Mouse (Mus musculus): ENCODE results near the gene Htra3. TPM values are rescaled to one million over a fixed set of nuclear protein-coding genes. Genes with fewer than 3 reads are reported as not detected.

Gene Htra3
- polyA plus RNA-seq, 1 experiment from 2014 or later: 4.7 TPM

DNA sequence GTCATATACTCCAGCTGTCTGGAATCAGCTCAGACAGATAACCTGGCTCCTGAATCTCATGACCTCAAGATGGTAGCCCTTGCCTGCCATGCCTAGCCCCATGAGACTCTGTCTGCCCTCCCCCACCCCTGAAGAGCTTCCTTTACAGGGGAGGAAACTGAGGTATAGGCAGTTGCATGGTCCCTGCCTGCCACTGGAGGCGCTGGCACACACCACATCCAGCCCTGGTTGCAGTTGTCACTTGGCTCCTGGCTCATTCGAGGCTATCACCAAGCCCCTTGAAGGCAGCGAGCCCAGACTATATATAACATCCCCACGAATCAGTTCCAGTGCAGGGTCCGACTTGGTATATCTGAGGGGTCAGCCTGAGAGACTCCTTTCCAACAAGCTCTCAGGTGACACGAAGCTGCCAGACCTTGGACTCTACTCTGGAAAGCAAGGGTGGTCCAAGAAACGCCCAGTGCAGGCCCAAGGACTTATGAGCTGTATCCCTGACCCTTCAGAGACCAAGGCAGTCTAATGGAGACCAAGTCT is 52.2 kb downstream of the Htra3 start:
- WGBS: 69% methylated on average over 7 of the region's 7 CpGs
- Histone ChIP-seq H3K4me3 (ENCODE audit: low read depth, low read length) (no peak overlapping the region), H3K4me2 (replicated peaks; ENCODE audit: low read depth, low read length) (no peak overlapping the region), H3K9me3 (ENCODE audit: control insufficient read depth, low read length) (no peaks in the 10 kb centered on the region), H3K36me3 (ENCODE audit: control insufficient read depth, insufficient read depth, low read length) (no peaks in the 10 kb centered on the region), H3K4me1 (replicated peaks; ENCODE audit: control insufficient read depth, insufficient read depth, low read length) (no peaks in the 10 kb centered on the region), H3K27ac (ENCODE audit: low read depth, low read length) (no peak overlapping the region), H3K9ac (ENCODE audit: low read depth, low read length) (no peak overlapping the region), H3K27me3 (ENCODE audit: control insufficient read depth, insufficient read depth, low read length) (no peaks in the 10 kb centered on the region)
- DNase-seq (ENCODE audit: low spot score) (no peak), ATAC-seq (ENCODE audit: low FRiP score) (no peak)

- Histone ChIP-seq H3K4me3 (ENCODE audit: low read depth, low read length) (no peak overlapping the region), H3K27me3 (ENCODE audit: control insufficient read depth, insufficient read depth, low read length) (no peaks in the 10 kb centered on the region), H3K9me3 (ENCODE audit: control insufficient read depth, low read length) (no peaks in the 10 kb centered on the region), H3K36me3 (ENCODE audit: control insufficient read depth, insufficient read depth, low read length) (no peaks in the 10 kb centered on the region), H3K27ac (ENCODE audit: low read depth, low read length) (no peak overlapping the region), H3K9ac (ENCODE audit: low read depth, low read length) (no peak overlapping the region), H3K4me1 (replicated peaks; ENCODE audit: control insufficient read depth, insufficient read depth, low read length) (no peaks in the 10 kb centered on the region), H3K4me2 (replicated peaks; ENCODE audit: low read depth, low read length) (no peak overlapping the region)
- DNase-seq (ENCODE audit: low spot score): no peak
- 94% methylated on average over 2 of the region's 2 CpGs for WGBS
- no peak for ATAC-seq (ENCODE audit: low FRiP score)
Measured at GRCm38 (mm10) chr5:35626408-35626807, 53.2 kb downstream of the Htra3 start.

DNA sequence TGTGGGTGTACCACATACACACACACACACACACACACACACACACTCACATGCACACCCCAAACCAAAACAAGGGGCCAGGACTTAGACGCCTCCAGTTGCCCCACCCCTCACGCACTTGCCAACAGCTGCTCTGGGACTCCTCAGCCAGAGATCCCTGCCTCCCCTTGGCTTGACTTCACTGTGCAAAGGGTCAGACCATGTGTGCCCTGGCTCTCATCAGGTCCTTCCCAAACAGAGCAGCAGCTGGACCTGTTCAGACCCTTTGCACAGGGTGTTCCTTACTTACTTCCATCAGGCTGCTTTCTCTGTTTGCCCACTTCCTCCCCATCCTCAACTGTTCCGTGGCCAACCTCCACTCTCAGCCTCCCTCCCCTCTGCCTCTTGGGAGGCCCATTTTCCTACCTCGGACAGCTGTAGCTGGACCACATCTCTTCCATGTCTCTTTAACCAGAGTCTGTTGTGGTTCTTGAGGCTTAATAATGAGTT is 54.8 kb downstream of the Htra3 start:
- DNase-seq (ENCODE audit: low spot score): no peak
- no peak overlapping the region for H3K4me3 ChIP-seq (ENCODE audit: low read depth, low read length)
- no peak for ATAC-seq (ENCODE audit: low FRiP score)
- no peaks in the 10 kb centered on the region for H3K27me3 ChIP-seq (ENCODE audit: control insufficient read depth, insufficient read depth, low read length)
- H3K27ac ChIP-seq (ENCODE audit: low read depth, low read length): no peak overlapping the region
- H3K36me3 ChIP-seq (ENCODE audit: control insufficient read depth, insufficient read depth, low read length): no peaks in the 10 kb centered on the region
- H3K9me3 ChIP-seq (ENCODE audit: control insufficient read depth, low read length): no peaks in the 10 kb centered on the region
- H3K4me1 ChIP-seq (replicated peaks; ENCODE audit: control insufficient read depth, insufficient read depth, low read length): 0 out of 2 replicates have a peak, but pooled peaks cover 2% of the 10 kb centered on the region
- H3K9ac ChIP-seq (ENCODE audit: low read depth, low read length): no peak overlapping the region
- H3K4me2 ChIP-seq (replicated peaks; ENCODE audit: low read depth, low read length): no peak overlapping the region
- WGBS: 70% methylated on average over 3 of the region's 4 CpGs

DNA sequence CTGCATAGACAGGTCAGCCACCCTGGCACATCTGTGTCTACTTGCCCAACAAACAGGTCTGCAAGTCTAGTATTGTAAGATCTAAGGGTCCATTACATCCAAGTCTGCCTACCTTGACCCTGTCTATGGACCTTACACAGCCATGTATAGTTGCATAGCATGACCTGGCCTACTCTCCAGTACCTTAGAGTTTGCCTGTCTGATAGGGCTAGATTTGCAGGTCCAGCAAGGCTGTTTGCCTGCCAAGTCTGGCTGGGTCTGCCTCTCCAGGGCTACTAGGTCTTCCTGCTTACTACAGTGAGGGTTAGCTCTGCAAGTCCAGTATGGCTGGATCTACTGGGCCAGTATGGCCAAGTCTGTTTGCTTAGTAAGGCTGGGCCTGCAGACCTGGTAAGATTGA is 55.8 kb downstream of the Htra3 start:
- ATAC-seq (ENCODE audit: low FRiP score): no peak
- Histone ChIP-seq H3K9me3 (ENCODE audit: control insufficient read depth, low read length) (no peaks in the 10 kb centered on the region), H3K9ac (ENCODE audit: low read depth, low read length) (no peak overlapping the region), H3K36me3 (ENCODE audit: control insufficient read depth, insufficient read depth, low read length) (no peaks in the 10 kb centered on the region), H3K27me3 (ENCODE audit: control insufficient read depth, insufficient read depth, low read length) (no peaks in the 10 kb centered on the region), H3K4me1 (replicated peaks; ENCODE audit: control insufficient read depth, insufficient read depth, low read length) (0 out of 2 replicates have a peak, but pooled peaks cover 2% of the 10 kb centered on the region), H3K27ac (ENCODE audit: low read depth, low read length) (no peak overlapping the region), H3K4me3 (ENCODE audit: low read depth, low read length) (no peak overlapping the region), H3K4me2 (replicated peaks; ENCODE audit: low read depth, low read length) (no peak overlapping the region)
- DNase-seq (ENCODE audit: low spot score): no peak

GRCm38 (mm10) chr5:35621114-35621513 is 58.5 kb downstream of the Htra3 start:
- WGBS: 38% methylated on average over 4 of the region's 4 CpGs
- no peak for ATAC-seq (ENCODE audit: low FRiP score)
- H3K4me2 ChIP-seq (replicated peaks; ENCODE audit: low read depth, low read length): no peak overlapping the region
- H3K27ac ChIP-seq (ENCODE audit: low read depth, low read length): no peak overlapping the region
- no peaks in the 10 kb centered on the region for H3K27me3 ChIP-seq (ENCODE audit: control insufficient read depth, insufficient read depth, low read length)
- H3K9me3 ChIP-seq (ENCODE audit: control insufficient read depth, low read length): no peaks in the 10 kb centered on the region
- 0 out of 2 replicates have a peak, but pooled peaks cover 2% of the 10 kb centered on the region for H3K4me1 ChIP-seq (replicated peaks; ENCODE audit: control insufficient read depth, insufficient read depth, low read length)
- peak; percentile 10 for DNase-seq (ENCODE audit: low spot score)
- H3K9ac ChIP-seq (ENCODE audit: low read depth, low read length): no peak overlapping the region
- no peaks in the 10 kb centered on the region for H3K36me3 ChIP-seq (ENCODE audit: control insufficient read depth, insufficient read depth, low read length)
- no peak overlapping the region for H3K4me3 ChIP-seq (ENCODE audit: low read depth, low read length)

GRCm38 (mm10) chr5:35616943-35617342 is 62.6 kb downstream of the Htra3 start:
- Histone ChIP-seq H3K4me3 (ENCODE audit: low read depth, low read length) (no peak overlapping the region), H3K27ac (ENCODE audit: low read depth, low read length) (no peak overlapping the region), H3K36me3 (ENCODE audit: control insufficient read depth, insufficient read depth, low read length) (no peaks in the 10 kb centered on the region), H3K9ac (ENCODE audit: low read depth, low read length) (no peak overlapping the region), H3K27me3 (ENCODE audit: control insufficient read depth, insufficient read depth, low read length) (no peaks in the 10 kb centered on the region), H3K4me2 (replicated peaks; ENCODE audit: low read depth, low read length) (no peak overlapping the region), H3K4me1 (replicated peaks; ENCODE audit: control insufficient read depth, insufficient read depth, low read length) (0 out of 2 replicates have a peak, but pooled peaks cover 2% of the 10 kb centered on the region), H3K9me3 (ENCODE audit: control insufficient read depth, low read length) (no peaks in the 10 kb centered on the region)
- DNase-seq (ENCODE audit: low spot score): peak; percentile 9
- ATAC-seq (ENCODE audit: low FRiP score): no peak
- WGBS: 53% methylated on average over 5 of the region's 5 CpGs

DNA sequence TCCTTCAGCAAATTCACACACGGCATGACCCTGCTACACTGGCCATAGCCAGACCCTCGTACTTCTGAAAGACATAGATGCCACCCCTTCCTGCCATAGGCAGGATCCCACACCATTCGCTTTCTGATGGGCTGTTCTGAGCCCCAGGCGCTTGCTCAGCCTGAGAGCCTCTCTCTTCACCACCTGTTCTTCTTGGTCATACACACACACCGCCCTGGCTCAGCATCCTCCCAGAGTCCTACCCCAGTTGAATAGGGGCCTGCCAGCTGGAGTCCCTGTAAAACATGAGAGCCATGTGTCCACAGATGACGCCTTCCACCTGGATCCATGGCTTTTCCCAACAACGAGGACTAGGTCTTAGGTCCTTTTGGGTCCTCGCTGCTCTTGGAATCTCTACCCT is 66.9 kb downstream of the Htra3 start:
- no peak for DNase-seq (ENCODE audit: low spot score)
- 91% methylated on average over 8 of the region's 8 CpGs for WGBS
- no peaks in the 10 kb centered on the region for H3K9me3 ChIP-seq (ENCODE audit: control insufficient read depth, low read length)
- no peak overlapping the region for H3K4me2 ChIP-seq (replicated peaks; ENCODE audit: low read depth, low read length)
- H3K27me3 ChIP-seq (ENCODE audit: control insufficient read depth, insufficient read depth, low read length): no peaks in the 10 kb centered on the region
- H3K4me3 ChIP-seq (ENCODE audit: low read depth, low read length): no peak overlapping the region
- no peaks in the 10 kb centered on the region for H3K36me3 ChIP-seq (ENCODE audit: control insufficient read depth, insufficient read depth, low read length)
- H3K4me1 ChIP-seq (replicated peaks; ENCODE audit: control insufficient read depth, insufficient read depth, low read length): peaks cover 12% of the 10 kb centered on the region; the same call in 1 of the 2 replicates
- no peak overlapping the region for H3K9ac ChIP-seq (ENCODE audit: low read depth, low read length)
- no peak for ATAC-seq (ENCODE audit: low FRiP score)
- H3K27ac ChIP-seq (ENCODE audit: low read depth, low read length): no peak overlapping the region

DNA sequence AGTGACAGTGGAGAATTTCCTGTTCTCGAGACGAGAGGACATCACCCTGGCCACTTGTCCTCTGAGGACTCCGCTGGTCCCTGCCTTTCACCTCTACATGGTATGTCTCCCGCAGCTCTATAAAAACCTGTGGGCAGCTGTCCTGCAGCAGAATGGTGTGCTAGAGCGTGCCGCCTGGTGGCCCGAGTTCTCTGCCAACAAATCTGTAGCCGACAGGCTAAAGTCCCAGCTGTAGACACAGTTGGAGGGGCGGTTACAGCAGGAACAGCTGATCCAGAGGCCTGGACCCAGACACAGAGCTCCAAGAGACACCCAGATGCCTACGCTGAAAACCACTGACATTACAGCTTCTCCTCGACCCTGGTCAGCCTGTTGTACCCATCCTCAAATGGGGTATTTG is 67.7 kb downstream of the Htra3 start:
- no peak overlapping the region for H3K4me2 ChIP-seq (replicated peaks; ENCODE audit: low read depth, low read length)
- no peak for ATAC-seq (ENCODE audit: low FRiP score)
- H3K27ac ChIP-seq (ENCODE audit: low read depth, low read length): no peak overlapping the region

DNA sequence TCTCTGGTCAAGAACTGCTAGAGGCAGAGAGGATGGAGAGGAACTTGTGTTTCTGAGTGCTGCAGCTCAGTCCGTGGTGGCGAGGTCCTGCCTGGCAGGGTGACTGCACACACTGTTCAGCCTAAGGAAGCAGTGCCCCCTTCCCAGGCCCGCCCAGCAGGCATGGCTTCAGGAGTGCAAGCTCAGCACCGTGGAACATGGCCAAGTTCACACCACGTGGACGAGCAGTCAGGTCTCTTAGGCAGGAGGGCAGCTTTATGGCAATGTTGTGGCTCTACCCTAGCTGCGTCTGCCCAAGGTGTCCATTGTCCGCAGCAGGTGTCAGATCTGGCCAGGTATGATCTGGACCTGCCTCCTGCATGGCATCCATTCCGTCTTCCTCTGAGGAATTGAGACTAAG is 68.4 kb downstream of the Htra3 start:
- DNase-seq (ENCODE audit: low spot score): no peak
- no peak overlapping the region for H3K27ac ChIP-seq (ENCODE audit: low read depth, low read length)
- 85% methylated on average over 9 of the region's 9 CpGs for WGBS

More for the DNA sequence above, 67.7 kb downstream of the Htra3 start:
- no peaks in the 10 kb centered on the region for H3K36me3 ChIP-seq (ENCODE audit: control insufficient read depth, insufficient read depth, low read length)
- no peak overlapping the region for H3K4me3 ChIP-seq (ENCODE audit: low read depth, low read length)
- no peaks in the 10 kb centered on the region for H3K27me3 ChIP-seq (ENCODE audit: control insufficient read depth, insufficient read depth, low read length)
- peaks cover 12% of the 10 kb centered on the region; the same call in 1 of the 2 replicates for H3K4me1 ChIP-seq (replicated peaks; ENCODE audit: control insufficient read depth, insufficient read depth, low read length)
- H3K9me3 ChIP-seq (ENCODE audit: control insufficient read depth, low read length): no peaks in the 10 kb centered on the region
- no peak for DNase-seq (ENCODE audit: low spot score)
- H3K9ac ChIP-seq (ENCODE audit: low read depth, low read length): no peak overlapping the region
- WGBS: 88% methylated on average over 11 of the region's 11 CpGs

More for the DNA sequence above, 68.4 kb downstream of the Htra3 start:
- Histone ChIP-seq H3K27me3 (ENCODE audit: control insufficient read depth, insufficient read depth, low read length) (no peaks in the 10 kb centered on the region), H3K4me1 (replicated peaks; ENCODE audit: control insufficient read depth, insufficient read depth, low read length) (peaks cover 12% of the 10 kb centered on the region; the same call in 1 of the 2 replicates), H3K4me3 (ENCODE audit: low read depth, low read length) (no peak overlapping the region), H3K9ac (ENCODE audit: low read depth, low read length) (no peak overlapping the region), H3K4me2 (replicated peaks; ENCODE audit: low read depth, low read length) (no peak overlapping the region), H3K36me3 (ENCODE audit: control insufficient read depth, insufficient read depth, low read length) (no peaks in the 10 kb centered on the region), H3K9me3 (ENCODE audit: control insufficient read depth, low read length) (no peaks in the 10 kb centered on the region)
- no peak for ATAC-seq (ENCODE audit: low FRiP score)

All from hindbrain, embryonic 11.5 days (tissue).